Mouse (Mus musculus): ENCODE measurements around the gene Syt12. TPM values are rescaled to one million over a fixed set of nuclear protein-coding genes. Genes with fewer than 3 reads are reported as not detected.
A peak's percentile ranks its signal among the peaks of the same experiment; 100 is the strongest.

The Syt12 gene
- polyA plus RNA-seq, 1 experiment, result not detected

DNA sequence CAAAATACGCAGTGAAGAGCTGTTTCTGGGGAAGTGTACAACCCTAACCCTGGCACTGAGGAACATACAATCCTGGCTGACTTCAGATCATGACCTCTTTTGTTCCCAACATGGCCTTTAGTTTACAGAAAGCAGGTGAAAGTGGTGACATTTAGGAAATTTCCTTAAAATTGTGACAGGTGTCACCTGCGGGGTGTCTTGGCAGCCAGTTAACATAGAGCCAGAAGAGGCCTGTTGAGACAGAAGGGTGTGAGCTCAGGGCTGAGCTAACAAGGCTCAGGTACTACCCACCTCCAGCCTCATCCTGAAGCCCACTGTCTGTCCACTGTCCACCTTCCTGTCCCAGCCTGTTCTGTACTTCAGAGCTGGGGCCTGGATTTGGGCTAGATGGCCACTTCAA, 2.8 kb upstream of the Syt12 start:
- 83% methylated on average over 2 of the region's 2 CpGs for WGBS
- Histone ChIP-seq H3K4me3 (replicated peaks; ENCODE audit: control insufficient read depth, low read depth, low read length) (no peak overlapping the region), H3K27ac (ENCODE audit: control insufficient read depth, insufficient read depth, low read depth, low read length, poor library complexity) (no peak overlapping the region), H3K4me1 (ENCODE audit: control insufficient read depth, insufficient read depth, low read length) (no peaks in the 10 kb centered on the region; the same call in 1 of the 2 replicates)
- no peak for TF ChIP-seq CTCF (IDR thresholded peaks at IDR 0.05; ENCODE audit: control insufficient read depth, insufficient read depth, low read length)
- TF ChIP-seq POLR2A (IDR thresholded peaks at IDR 0.05; ENCODE audit: borderline replicate concordance, control insufficient read depth, low read depth, low read length), result no peak

DNA sequence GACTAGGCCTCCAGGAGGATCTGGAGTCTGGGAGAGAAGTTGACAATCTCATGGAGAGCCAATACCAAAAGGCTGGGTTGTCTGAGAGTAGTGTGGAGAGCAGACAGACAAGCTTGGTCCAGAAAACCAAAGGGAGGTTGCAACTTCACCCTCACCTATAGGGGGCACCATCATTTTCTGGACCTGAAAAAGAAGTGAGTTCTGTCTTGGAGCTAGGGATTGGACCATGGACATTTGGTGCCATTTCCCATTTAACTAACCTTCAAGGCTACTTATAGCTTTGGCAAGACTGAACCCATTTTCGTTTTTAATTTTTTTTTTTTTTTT, 906 bp upstream of the Syt12 start:
- Histone ChIP-seq H3K27ac (ENCODE audit: control insufficient read depth, insufficient read depth, low read depth, low read length, poor library complexity) (no peak overlapping the region), H3K4me1 (ENCODE audit: control insufficient read depth, insufficient read depth, low read length) (no peaks in the 10 kb centered on the region), H3K4me3 (replicated peaks; ENCODE audit: control insufficient read depth, low read depth, low read length) (no peak overlapping the region)
- 10% methylated on average over 1 of the region's 1 CpGs for WGBS
- TF ChIP-seq POLR2A (IDR thresholded peaks at IDR 0.05; ENCODE audit: borderline replicate concordance, control insufficient read depth, low read depth, low read length) (no peak), CTCF (IDR thresholded peaks at IDR 0.05; ENCODE audit: control insufficient read depth, insufficient read depth, low read length) (no peak)

DNA sequence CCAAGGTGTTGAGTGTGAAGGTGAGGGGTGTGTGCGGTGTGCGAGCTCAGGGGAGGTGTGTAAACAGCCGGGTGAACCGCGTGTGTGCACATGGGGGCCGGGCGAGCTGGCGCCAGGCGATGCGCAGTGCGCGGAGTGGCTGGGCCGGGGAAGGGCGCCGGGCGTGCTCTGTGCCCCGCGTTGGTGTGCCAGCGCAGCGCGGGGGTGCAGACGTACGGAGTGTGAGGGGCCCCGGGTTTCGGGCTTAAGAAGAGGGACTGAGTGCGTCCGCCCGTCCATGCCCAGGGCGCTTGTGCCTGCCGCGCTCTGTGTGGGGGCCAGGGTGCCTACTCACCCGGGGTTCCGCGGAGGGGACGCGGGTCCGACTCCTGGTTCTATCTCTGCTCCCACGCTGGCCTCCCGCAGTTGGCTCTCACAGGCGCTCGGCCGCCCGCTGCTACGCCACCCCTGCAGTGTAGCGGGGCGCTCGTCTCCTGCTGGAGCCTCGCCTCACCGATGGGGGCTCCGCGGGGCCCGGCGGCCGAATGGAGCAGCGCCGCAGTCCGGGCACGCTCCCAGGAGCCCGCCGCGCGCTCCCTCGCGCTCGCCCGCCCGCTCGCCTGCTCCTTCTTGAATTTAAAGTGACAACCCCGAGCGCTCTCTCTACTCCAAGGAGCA, 518 bp downstream of the Syt12 start:
- H3K4me3 ChIP-seq (replicated peaks; ENCODE audit: control insufficient read depth, low read depth, low read length), result no peak overlapping the region

DNA sequence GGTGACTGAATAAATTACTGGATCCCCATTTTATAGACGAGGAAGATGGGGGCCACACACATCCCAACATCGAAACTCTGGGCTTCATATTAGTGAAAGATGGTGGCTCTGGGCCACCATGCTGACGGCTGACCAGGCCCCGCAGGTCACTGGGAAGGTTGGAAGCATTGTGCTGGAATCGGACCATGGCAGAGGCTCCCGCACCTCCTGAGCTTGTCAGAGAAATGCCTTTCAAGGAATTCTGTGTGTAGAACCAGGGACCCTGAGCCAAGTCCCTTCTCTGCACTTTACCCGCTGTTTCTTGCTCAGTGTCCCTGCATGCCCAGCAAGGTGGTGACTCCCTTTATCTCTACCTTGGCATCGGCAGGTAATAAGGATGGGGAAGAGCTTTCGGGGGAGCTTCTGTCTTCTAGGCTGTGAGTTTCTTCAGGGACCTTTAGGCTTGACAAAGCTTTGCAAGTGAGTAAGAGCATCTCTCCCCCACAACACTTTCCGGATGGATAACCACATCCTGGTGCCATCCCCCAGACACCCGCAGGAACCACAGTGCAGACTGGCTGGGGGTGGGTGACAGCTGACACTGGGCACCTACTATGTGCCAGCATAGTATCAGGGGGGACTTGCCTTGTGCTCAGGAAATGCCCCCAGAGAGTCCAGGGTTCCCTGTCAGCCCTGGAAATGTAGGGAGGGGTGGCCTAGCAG, 1.9 kb downstream of the Syt12 start:
- Histone ChIP-seq H3K4me1 (ENCODE audit: control insufficient read depth, insufficient read depth, low read length) (no peaks in the 10 kb centered on the region), H3K4me3 (replicated peaks; ENCODE audit: control insufficient read depth, low read depth, low read length) (no peak overlapping the region), H3K27ac (ENCODE audit: control insufficient read depth, insufficient read depth, low read depth, low read length, poor library complexity) (no peak overlapping the region)
- WGBS, result 68% methylated on average over 11 of the region's 11 CpGs
- TF ChIP-seq CTCF (IDR thresholded peaks at IDR 0.05; ENCODE audit: control insufficient read depth, insufficient read depth, low read length), result no peak
- no peak for TF ChIP-seq POLR2A (IDR thresholded peaks at IDR 0.05; ENCODE audit: borderline replicate concordance, control insufficient read depth, low read depth, low read length)

More for the DNA sequence above, 518 bp downstream of the Syt12 start:
- WGBS, result 1% methylated on average over 70 of the region's 70 CpGs
- Histone ChIP-seq H3K4me1 (ENCODE audit: control insufficient read depth, insufficient read depth, low read length) (no peaks in the 10 kb centered on the region), H3K27ac (ENCODE audit: control insufficient read depth, insufficient read depth, low read depth, low read length, poor library complexity) (no peak overlapping the region)
- TF ChIP-seq POLR2A (IDR thresholded peaks at IDR 0.05; ENCODE audit: borderline replicate concordance, control insufficient read depth, low read depth, low read length), result no peak
- TF ChIP-seq CTCF (IDR thresholded peaks at IDR 0.05; ENCODE audit: control insufficient read depth, insufficient read depth, low read length), result no peak

DNA sequence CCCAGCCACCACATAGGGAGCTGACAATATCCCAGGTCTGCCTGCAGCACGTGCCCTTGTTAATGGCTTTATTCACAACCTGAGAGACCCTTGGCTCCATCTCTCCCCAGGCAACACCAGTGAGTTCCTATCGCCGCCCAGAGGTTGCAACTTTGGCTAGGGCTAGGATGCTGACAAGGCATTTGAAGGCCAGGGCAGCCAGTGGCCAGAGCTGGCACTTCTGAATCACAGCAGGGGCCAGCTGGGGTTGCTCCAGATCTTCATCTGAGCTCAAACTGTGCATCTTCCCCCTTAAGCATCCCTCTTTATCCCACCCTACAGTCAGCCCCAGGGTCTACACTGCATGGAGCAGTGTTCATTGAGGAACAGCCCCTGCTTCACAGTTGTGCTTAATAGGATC, 2.5 kb downstream of the Syt12 start:
- TF ChIP-seq CTCF (IDR thresholded peaks at IDR 0.05; ENCODE audit: control insufficient read depth, insufficient read depth, low read length), result no peak
- no peak for TF ChIP-seq POLR2A (IDR thresholded peaks at IDR 0.05; ENCODE audit: borderline replicate concordance, control insufficient read depth, low read depth, low read length)
- 62% methylated on average over 3 of the region's 3 CpGs for WGBS
- H3K4me1 ChIP-seq (ENCODE audit: control insufficient read depth, insufficient read depth, low read length), result no peaks in the 10 kb centered on the region
- H3K27ac ChIP-seq (ENCODE audit: control insufficient read depth, insufficient read depth, low read depth, low read length, poor library complexity), result no peak overlapping the region
- no peak overlapping the region for H3K4me3 ChIP-seq (replicated peaks; ENCODE audit: control insufficient read depth, low read depth, low read length)

DNA sequence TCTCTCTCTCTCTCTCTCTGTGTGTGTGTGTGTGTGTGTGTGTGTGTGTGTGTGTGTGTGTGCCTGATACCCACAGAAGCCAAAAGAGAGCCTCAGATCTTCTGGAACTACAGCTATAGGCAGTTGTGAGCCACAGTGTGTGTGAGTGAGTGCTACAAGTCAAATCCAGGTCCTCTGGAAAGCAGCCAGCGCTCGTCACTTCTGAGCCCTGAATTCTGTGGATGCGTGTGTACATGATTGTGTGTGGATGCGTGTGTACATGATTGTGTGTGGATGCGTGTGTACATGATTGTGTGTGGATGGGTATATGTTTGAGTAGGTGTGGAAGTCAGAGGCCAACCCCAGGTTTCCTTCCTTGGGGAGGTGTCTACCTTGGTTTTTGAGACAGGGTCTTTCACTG, 3.7 kb downstream of the Syt12 start:
- WGBS, result 86% methylated on average over 5 of the region's 5 CpGs
- Histone ChIP-seq H3K4me3 (replicated peaks; ENCODE audit: control insufficient read depth, low read depth, low read length) (no peak overlapping the region), H3K27ac (ENCODE audit: control insufficient read depth, insufficient read depth, low read depth, low read length, poor library complexity) (no peak overlapping the region), H3K4me1 (ENCODE audit: control insufficient read depth, insufficient read depth, low read length) (no peaks in the 10 kb centered on the region)
- no peak for TF ChIP-seq CTCF (IDR thresholded peaks at IDR 0.05; ENCODE audit: control insufficient read depth, insufficient read depth, low read length)
- TF ChIP-seq POLR2A (IDR thresholded peaks at IDR 0.05; ENCODE audit: borderline replicate concordance, control insufficient read depth, low read depth, low read length), result no peak

DNA sequence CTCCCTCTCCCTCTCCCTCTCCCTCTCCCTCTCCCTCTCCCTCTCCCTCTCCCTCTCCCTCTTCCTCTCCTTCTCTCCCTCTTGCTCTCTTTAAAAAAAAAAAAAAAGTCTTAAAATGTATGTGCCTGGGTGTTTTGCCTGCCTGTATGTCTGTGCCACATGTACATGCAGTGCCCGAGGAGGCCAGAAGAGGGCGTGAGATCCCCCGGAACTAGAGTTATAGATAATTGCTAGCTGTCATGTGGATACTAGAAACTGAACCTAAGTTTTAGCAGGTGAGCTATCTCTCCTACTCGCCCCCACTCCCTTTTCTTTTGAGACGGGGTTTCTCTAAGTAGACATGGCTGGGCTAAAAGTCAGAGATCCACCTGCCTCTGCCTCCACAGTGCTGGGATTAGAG, 8.9 kb downstream of the Syt12 start:
- H3K4me3 ChIP-seq (replicated peaks; ENCODE audit: control insufficient read depth, low read depth, low read length), result no peak overlapping the region
- TF ChIP-seq POLR2A (IDR thresholded peaks at IDR 0.05; ENCODE audit: borderline replicate concordance, control insufficient read depth, low read depth, low read length), result no peak
- TF ChIP-seq CTCF (IDR thresholded peaks at IDR 0.05; ENCODE audit: control insufficient read depth, insufficient read depth, low read length), result peak; percentile 42
- 32% methylated on average over 5 of the region's 5 CpGs for WGBS
- no peak overlapping the region for H3K27ac ChIP-seq (ENCODE audit: control insufficient read depth, insufficient read depth, low read depth, low read length, poor library complexity)
- H3K4me1 ChIP-seq (ENCODE audit: control insufficient read depth, insufficient read depth, low read length), result no peaks in the 10 kb centered on the region

DNA sequence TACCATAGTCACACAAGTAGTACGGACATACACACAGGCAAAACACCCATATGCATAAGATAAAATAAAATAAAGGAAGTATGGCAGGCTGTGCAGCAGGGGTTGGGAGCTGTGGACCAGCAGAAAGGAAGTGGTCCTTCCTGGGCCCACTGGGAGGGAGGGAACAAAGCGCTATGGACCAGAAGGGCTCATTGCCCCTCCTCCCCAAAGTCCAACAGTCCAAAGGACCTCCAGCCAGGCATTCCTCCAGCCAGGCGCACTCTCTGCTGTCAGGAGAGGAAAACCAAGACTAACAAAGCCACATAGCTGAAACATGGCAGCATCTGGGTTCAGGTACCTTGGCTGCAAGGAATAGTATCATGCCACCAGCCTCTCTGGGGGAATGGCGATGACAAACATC, 12.6 kb downstream of the Syt12 start:
- WGBS, result 76% methylated on average over 4 of the region's 4 CpGs
- Histone ChIP-seq H3K4me3 (replicated peaks; ENCODE audit: control insufficient read depth, low read depth, low read length) (no peak overlapping the region), H3K4me1 (ENCODE audit: control insufficient read depth, insufficient read depth, low read length) (peaks cover 2% of the 10 kb centered on the region), H3K27ac (ENCODE audit: control insufficient read depth, insufficient read depth, low read depth, low read length, poor library complexity) (no peak overlapping the region)
- TF ChIP-seq POLR2A (IDR thresholded peaks at IDR 0.05; ENCODE audit: borderline replicate concordance, control insufficient read depth, low read depth, low read length), result no peak
- no peak for TF ChIP-seq CTCF (IDR thresholded peaks at IDR 0.05; ENCODE audit: control insufficient read depth, insufficient read depth, low read length)

Measured in bone marrow, adult 2 months (tissue).